Mouse (Mus musculus) neural tube, embryonic 12.5 days (tissue): ENCODE data around the gene Cacna1c. TPM values are rescaled to one million over a fixed set of nuclear protein-coding genes. Genes with fewer than 3 reads are reported as not detected.

Experiments
- ATAC-seq: fragments of 200-750 bp; cut with Nextera tagmentation; 2 replicates; pipeline ENCODE4 v1.8.0; 2017; ENCODE audit warnings: low read depth, mild to moderate bottlenecking, moderate TSS enrichment, moderate library complexity; ENCODE audit not compliant: low FRiP score
- H3K27ac ChIP-seq: fragments of 300-500 bp; sonication (generic); 2 replicates; pipeline ENCODE4 v1.5.1; 2016
- H3K27me3 ChIP-seq: fragments of 300-500 bp; sonication (generic); replicated peaks from 2 replicates; pipeline ENCODE4 v1.6.1; 2016; ENCODE audit warnings: mild to moderate bottlenecking
- H3K36me3 ChIP-seq: fragments of 300-500 bp; sonication (generic); 2 replicates; pipeline ENCODE4 v1.6.1; 2016; ENCODE audit warnings: mild to moderate bottlenecking
- H3K4me1 ChIP-seq: fragments of 300-500 bp; sonication (generic); 2 replicates; pipeline ENCODE4 v1.6.1; 2016
- H3K4me2 ChIP-seq: fragments of 300-500 bp; sonication (generic); replicated peaks from 2 replicates; pipeline ENCODE4 v1.6.1; 2016; ENCODE audit warnings: mild to moderate bottlenecking
- H3K4me3 ChIP-seq: fragments of 300-500 bp; sonication (generic); 2 replicates; pipeline ENCODE4 v1.5.1; 2016
- H3K9ac ChIP-seq: fragments of 300-500 bp; sonication (generic); 2 replicates; pipeline ENCODE4 v1.6.1; 2016; ENCODE audit warnings: mild to moderate bottlenecking
- H3K9me3 ChIP-seq: fragments of 300-500 bp; sonication (generic); 2 replicates; pipeline ENCODE4 v1.6.1; 2016; ENCODE audit warnings: mild to moderate bottlenecking
- whole genome bisulfite sequencing: fragments of 180-500 bp; shearing (Covaris S2); methylation state at CpG from one replicate; pipeline ENCODE4 v1.1.7; 2016; 5-methylcytosine and 5-hydroxymethylcytosine counted together
- polyA plus RNA-seq: library from polyadenylated mRNA; unstranded; fragments of >200 nt; fragmentation: Nextera tagmentation; extraction: Ambion mirVana; gene quantifications from 2 replicates; pipeline ENCODE4 v1.2.1, GENCODE M21; 2016

Cacna1c gene
- polyA plus RNA-seq, 1 experiment from 2014 or later: 5.9 TPM

DNA sequence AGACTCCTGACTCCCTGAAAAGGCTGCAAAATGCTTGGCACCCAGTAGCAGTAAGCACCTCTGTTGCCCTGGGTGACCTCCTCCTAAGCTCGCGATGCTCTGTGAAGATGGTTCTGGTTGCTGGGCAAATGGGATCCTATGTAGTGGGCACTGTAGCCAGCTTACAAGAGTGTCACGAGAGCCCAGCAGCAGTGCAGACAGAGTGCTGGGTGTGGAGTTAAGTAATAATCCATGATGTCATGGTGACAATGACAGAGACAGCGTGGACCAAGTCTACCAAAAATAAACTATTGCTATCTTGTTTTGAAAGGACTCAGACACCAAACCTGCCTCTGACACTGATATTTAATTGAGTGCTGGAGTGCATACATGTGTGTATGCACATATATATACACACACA lies 5.4 kb upstream of the Cacna1c start:
- Histone ChIP-seq H3K36me3 (peaks cover 21% of the 10 kb centered on the region; the same call in 1 of the 2 replicates), H3K27me3 (no peaks in the 10 kb centered on the region), H3K4me2 (no peak overlapping the region), H3K9me3 (no peaks in the 10 kb centered on the region), H3K27ac (no peak overlapping the region), H3K4me1 (peaks cover 14% of the 10 kb centered on the region), H3K9ac (no peak overlapping the region), H3K4me3 (no peak overlapping the region)
- no peak for ATAC-seq
- 94% methylated on average over 4 of the region's 4 CpGs for WGBS

DNA sequence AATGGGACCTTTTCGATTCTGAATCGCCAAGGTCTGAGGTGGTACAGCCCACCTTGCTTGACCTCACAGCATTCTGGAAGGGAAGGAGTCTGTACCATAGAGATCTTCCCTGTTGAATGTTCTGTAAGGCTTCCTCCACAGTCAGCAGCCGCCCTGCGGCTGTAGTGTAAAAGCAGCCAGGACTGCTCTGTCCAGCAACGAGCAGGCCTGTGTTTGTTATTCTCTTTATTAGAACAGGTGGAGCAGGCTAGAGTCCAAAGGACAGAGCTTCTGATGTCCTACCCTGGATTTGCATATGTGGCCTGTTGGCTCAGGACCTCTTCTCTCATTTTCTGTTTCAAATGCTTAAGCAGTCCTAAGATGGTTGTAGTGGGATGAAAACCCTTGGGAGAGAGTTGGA lies 4.1 kb upstream of the Cacna1c start:
- H3K4me2 ChIP-seq: no peak overlapping the region
- H3K4me3 ChIP-seq: no peak overlapping the region
- H3K27ac ChIP-seq: no peak overlapping the region
- no peak overlapping the region for H3K9ac ChIP-seq
- no peaks in the 10 kb centered on the region for H3K9me3 ChIP-seq
- no peak for ATAC-seq
- no peaks in the 10 kb centered on the region for H3K27me3 ChIP-seq
- H3K36me3 ChIP-seq: peaks cover 25% of the 10 kb centered on the region; the same call in 1 of the 2 replicates
- H3K4me1 ChIP-seq: peaks cover 14% of the 10 kb centered on the region
- WGBS: 85% methylated on average over 5 of the region's 5 CpGs

DNA sequence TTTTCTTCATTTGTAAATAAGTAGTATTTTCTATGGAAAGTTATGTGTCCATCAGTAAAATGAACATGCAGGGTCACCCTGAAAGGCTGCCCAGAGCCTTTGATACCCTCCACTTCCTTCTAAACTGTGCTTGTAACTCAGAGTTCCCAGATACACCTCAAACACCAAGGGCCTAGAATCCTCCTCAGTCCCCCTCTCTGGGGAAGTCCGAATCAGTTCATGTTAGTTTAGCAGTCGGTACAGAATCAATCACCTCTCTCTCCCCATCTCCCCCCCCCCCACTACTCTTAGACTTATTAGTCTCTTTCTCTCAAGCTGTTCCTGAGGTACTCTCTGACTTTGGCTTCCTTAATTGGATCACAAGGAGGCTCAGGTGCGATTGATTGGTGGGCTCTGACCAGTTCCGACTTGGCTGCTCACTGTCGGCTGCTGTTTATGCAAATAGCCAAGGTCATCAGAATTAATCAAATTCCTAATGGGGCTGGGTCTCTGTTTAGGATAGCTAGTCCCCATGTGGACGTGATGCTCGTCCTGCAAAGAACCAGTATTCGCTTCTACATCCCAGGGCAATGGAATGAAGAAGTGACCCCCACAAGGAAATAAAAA lies 3.2 kb upstream of the Cacna1c start:
- H3K4me3 ChIP-seq: no peak overlapping the region
- H3K9me3 ChIP-seq: no peaks in the 10 kb centered on the region
- no peak overlapping the region for H3K27ac ChIP-seq
- peaks cover 11% of the 10 kb centered on the region for H3K4me1 ChIP-seq
- 0 out of 2 replicates have a peak overlapping the region, but pooled peaks have one; percentile 0 for H3K4me2 ChIP-seq
- ATAC-seq: peak; percentile 33; the same call in 1 of the 2 replicates
- peaks cover 26% of the 10 kb centered on the region; the same call in 1 of the 2 replicates for H3K36me3 ChIP-seq
- no peaks in the 10 kb centered on the region for H3K27me3 ChIP-seq
- WGBS: 23% methylated on average over 8 of the region's 8 CpGs
- no peak overlapping the region for H3K9ac ChIP-seq

DNA sequence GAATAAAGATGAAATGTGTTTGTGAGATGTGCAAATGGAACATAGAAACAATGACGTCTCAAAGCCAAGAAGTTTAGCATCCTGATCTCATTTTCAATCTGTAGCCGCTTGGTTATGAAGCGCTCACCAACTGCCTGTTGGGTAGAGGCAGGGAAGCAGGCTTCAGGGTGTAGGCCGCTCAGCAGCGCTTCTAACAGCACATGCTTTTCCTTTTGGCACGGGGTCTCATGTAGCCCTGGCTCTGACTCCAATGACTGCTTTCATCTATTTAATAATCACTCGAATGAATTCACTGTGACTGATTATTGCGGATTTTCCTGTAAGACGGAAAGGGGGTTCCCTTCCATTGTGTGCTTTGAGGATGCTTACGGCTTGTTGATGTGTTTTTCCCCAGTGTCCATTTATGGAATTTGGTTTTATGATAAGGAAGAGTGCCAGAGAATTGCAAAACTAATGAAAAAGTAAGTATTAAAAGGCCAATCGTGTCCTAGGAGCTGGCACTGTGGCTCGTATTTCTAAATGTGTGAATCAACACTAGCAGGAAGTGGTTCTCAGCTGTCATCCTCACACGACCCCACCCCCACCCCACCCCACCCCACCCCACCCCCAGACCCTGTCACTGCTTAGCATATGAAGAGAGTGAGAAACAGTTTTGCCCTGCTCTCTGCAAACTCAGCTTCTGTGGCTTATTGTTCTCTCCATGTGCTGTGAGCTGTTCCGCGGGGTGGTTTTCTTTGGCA lies 2.5 kb upstream of the Cacna1c start:
- WGBS: 47% methylated on average over 15 of the region's 15 CpGs
- H3K4me2 ChIP-seq: 0 out of 2 replicates have a peak overlapping the region, but pooled peaks have one; percentile 0
- no peak overlapping the region for H3K27ac ChIP-seq
- peaks cover 11% of the 10 kb centered on the region for H3K4me1 ChIP-seq
- H3K9me3 ChIP-seq: no peaks in the 10 kb centered on the region
- peak; percentile 75; the same call in 1 of the 2 replicates for ATAC-seq
- peaks cover 30% of the 10 kb centered on the region; the same call in 1 of the 2 replicates for H3K36me3 ChIP-seq
- H3K9ac ChIP-seq: no peak overlapping the region
- no peaks in the 10 kb centered on the region for H3K27me3 ChIP-seq
- no peak overlapping the region for H3K4me3 ChIP-seq

DNA sequence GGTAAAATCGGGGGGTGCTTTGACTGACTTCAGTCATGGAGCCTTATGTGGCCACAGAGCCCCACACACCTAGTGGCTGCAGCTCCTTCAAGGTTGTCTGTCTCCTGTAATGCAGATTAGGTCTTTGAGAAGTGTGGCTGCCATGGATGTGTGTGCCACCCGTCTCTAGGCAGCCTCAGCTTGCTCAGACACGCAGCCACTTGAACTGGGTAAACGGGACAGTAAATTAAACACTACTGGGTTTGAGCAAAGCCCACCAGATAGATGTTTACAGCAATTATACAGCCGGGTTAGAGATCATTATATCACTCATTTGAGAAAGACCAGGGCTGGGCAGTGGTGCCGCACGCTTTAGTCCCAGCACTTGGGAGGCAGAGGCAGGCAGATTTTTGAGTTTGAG lies 1.6 kb downstream of the Cacna1c start:
- ATAC-seq: no peak
- Histone ChIP-seq H3K36me3 (peaks cover 40% of the 10 kb centered on the region), H3K9ac (no peak overlapping the region), H3K27ac (no peak overlapping the region), H3K27me3 (no peaks in the 10 kb centered on the region), H3K4me1 (peaks cover 11% of the 10 kb centered on the region), H3K4me2 (no peak overlapping the region), H3K4me3 (no peak overlapping the region), H3K9me3 (no peaks in the 10 kb centered on the region)
- WGBS: 90% methylated on average over 7 of the region's 7 CpGs

DNA sequence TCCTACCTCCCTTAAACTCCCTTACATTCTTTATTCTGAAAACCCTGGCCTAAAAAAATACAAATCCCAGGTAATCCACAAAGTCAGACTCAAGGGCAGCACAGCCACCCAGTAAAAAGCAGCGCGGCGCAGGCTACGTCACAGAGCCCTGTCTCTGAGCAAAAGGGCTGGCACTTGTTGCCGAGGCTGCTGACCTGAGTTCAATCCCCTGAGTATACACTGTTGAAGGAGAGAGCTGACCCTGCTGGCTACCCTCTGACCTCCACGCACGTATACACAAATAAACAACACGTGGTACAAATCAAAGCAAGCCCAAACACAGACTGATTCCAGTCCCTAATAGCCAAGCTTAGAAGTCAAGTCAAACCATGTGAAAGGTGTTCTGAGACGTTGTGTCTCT lies 2.1 kb downstream of the Cacna1c start:
- Histone ChIP-seq H3K9me3 (no peaks in the 10 kb centered on the region), H3K36me3 (peaks cover 44% of the 10 kb centered on the region), H3K4me1 (peaks cover 10% of the 10 kb centered on the region), H3K27ac (no peak overlapping the region), H3K4me2 (no peak overlapping the region), H3K4me3 (no peak overlapping the region), H3K9ac (no peak overlapping the region), H3K27me3 (no peaks in the 10 kb centered on the region)
- no peak for ATAC-seq
- 87% methylated on average over 9 of the region's 9 CpGs for WGBS

DNA sequence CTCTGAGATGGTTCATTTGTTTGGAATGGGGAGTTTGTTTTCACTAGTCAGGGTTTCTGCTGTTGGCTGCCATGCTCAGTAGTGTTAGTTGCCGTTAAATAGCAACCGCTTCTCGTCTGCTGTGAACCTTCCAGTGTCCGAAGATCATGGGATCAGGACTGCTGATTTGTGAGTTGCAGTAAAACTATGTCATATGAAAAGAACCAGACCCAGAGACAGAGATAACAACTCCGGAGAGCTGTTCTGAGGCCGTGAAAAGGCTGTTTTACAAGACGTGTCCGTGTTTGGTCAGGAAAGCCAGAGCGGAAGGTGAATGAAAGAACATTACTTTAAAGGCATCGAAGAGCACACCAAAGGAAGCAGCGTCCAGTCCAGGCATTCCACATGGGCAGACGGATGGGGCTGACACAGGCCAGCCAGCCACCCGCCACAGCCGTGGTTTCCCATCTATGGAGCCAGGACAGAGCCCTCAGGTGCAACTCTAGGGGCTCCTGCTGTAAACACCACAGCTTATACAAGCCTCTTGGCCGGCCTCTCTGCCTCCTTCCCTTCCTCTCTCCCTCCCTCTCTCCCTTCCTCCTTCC lies 2.6 kb downstream of the Cacna1c start:
- Histone ChIP-seq H3K4me3 (no peak overlapping the region), H3K4me2 (no peak overlapping the region), H3K9ac (no peak overlapping the region), H3K4me1 (peaks cover 5% of the 10 kb centered on the region; the same call in 1 of the 2 replicates), H3K27me3 (no peaks in the 10 kb centered on the region), H3K27ac (no peak overlapping the region), H3K9me3 (no peaks in the 10 kb centered on the region), H3K36me3 (peaks cover 45% of the 10 kb centered on the region)
- WGBS: 91% methylated on average over 15 of the region's 15 CpGs
- ATAC-seq: no peak

DNA sequence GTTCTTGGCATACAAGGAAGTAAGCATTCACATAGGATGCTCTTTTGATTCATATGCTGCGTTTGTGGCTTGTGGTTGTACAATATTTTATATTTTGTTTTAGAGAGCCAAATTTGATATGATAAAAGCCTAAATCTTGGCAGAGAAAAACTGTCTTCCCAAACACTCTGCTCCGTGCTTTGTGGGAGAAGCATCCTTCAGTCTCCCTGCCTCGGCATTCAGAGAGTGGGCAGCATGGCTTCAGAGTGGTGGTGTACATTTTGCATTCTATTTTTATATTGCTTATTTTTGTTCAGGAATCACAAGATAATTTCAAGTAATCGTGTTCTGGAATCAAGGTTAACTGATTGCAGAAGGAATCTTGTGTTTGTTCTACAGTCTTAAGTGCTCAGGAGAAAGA lies 4.7 kb downstream of the Cacna1c start:
- Histone ChIP-seq H3K27ac (no peak overlapping the region), H3K36me3 (peaks cover 47% of the 10 kb centered on the region), H3K9me3 (no peaks in the 10 kb centered on the region), H3K4me3 (no peak overlapping the region), H3K9ac (no peak overlapping the region), H3K27me3 (no peaks in the 10 kb centered on the region), H3K4me1 (no peaks in the 10 kb centered on the region), H3K4me2 (no peak overlapping the region)
- 96% methylated on average over 4 of the region's 4 CpGs for WGBS
- ATAC-seq: no peak

DNA sequence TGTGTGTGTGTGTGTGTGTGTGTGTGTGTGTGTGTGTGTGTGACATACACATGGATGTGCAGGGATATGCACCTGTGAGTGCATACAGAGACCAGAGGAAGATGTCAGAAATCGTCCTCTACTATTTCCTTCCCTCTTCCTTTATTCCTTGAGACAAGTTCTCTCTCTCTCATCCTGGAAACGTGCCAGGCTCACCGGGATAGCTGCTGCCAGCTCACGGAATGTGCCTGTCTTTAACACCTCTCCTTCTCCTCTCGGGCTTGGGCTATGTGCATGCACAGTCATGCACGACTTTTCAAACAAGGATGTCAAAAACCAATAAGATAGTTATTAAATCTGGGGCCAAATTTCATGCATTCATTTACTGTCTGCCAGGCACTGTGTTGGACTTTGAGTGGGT lies 8.6 kb downstream of the Cacna1c start:
- ATAC-seq: no peak
- H3K4me3 ChIP-seq: no peak overlapping the region
- no peaks in the 10 kb centered on the region for H3K27me3 ChIP-seq
- no peaks in the 10 kb centered on the region for H3K4me1 ChIP-seq
- no peak overlapping the region for H3K4me2 ChIP-seq
- WGBS: 78% methylated on average over 6 of the region's 6 CpGs
- H3K36me3 ChIP-seq: peaks cover 43% of the 10 kb centered on the region
- H3K9ac ChIP-seq: no peak overlapping the region
- no peak overlapping the region for H3K27ac ChIP-seq
- no peaks in the 10 kb centered on the region for H3K9me3 ChIP-seq

DNA sequence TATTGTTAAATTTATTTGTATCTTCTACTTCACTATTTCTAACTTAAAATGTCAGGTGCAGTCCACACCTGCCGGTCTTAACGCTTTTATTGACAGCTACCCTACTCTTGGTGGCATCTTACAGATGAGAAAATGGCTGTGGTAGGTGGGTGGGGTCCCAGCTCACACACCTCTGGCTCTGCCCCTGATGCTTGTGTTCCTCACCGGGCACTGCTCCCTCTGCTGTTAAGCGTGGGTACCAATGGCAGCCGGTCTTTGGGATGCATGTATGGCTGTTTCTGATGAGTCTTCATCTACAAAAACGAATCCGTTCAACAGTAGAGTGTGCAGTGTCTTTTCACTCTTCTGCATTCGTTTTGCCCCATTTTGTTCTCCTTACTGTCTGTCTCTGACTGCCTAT lies 9.6 kb downstream of the Cacna1c start:
- WGBS: 62% methylated on average over 8 of the region's 8 CpGs
- ATAC-seq: no peak
- Histone ChIP-seq H3K9ac (no peak overlapping the region), H3K9me3 (no peaks in the 10 kb centered on the region), H3K36me3 (peaks cover 35% of the 10 kb centered on the region), H3K4me2 (no peak overlapping the region), H3K4me1 (no peaks in the 10 kb centered on the region), H3K4me3 (no peak overlapping the region), H3K27ac (no peak overlapping the region), H3K27me3 (no peaks in the 10 kb centered on the region)

DNA sequence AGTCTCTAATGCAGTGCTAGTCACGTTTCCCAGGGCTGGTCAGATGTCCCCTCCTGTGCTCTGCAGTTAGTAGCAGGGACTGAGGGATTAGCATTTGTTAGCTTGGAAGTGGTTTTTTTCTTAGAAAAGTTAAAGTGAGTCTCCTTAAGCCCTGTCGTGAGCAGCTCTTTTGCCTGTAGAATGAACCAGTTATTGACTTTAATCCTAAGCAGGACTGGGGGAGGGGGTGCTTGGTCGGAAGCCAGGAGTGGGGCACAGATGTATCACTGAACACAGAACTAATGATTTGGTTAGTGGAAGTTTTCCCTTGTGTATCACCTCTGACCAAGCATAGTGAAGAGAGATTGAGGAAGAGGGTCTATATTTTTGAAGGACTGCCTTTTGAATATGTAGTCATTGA lies 12.4 kb downstream of the Cacna1c start:
- no peak overlapping the region for H3K4me2 ChIP-seq
- H3K9me3 ChIP-seq: no peaks in the 10 kb centered on the region
- H3K4me1 ChIP-seq: no peaks in the 10 kb centered on the region
- no peak overlapping the region for H3K27ac ChIP-seq
- no peak overlapping the region for H3K4me3 ChIP-seq
- peaks cover 19% of the 10 kb centered on the region for H3K36me3 ChIP-seq
- no peak overlapping the region for H3K9ac ChIP-seq
- WGBS: 83% methylated on average over 3 of the region's 3 CpGs
- H3K27me3 ChIP-seq: no peaks in the 10 kb centered on the region
- no peak for ATAC-seq

DNA sequence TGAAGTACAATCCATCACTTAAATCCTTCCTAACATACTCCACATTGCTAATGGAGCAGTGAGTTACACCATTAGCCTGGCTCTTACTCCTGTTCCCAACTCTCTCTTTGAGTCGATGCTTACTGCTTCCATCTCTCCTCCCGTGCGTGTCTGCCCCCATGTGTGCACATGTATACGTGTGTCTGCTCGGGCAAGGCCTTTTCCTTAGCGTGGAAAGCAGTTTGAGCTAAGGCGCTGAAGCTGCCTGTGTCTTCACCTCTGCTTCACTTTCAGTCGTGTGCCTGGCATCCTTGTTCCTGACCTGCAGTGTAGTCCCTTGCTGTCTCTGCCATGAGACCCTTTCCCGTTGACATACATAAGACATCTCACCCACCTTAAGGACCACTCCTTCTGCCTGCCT lies 14.0 kb downstream of the Cacna1c start:
- H3K4me3 ChIP-seq: no peak overlapping the region

More for the DNA sequence above, 14.0 kb downstream of the Cacna1c start:
- no peak overlapping the region for H3K4me2 ChIP-seq
- no peak overlapping the region for H3K9ac ChIP-seq
- no peaks in the 10 kb centered on the region for H3K27me3 ChIP-seq
- no peak for ATAC-seq
- H3K9me3 ChIP-seq: no peaks in the 10 kb centered on the region
- WGBS: 90% methylated on average over 9 of the region's 9 CpGs
- peaks cover 16% of the 10 kb centered on the region for H3K36me3 ChIP-seq
- peaks cover 4% of the 10 kb centered on the region; the same call in 1 of the 2 replicates for H3K4me1 ChIP-seq
- no peak overlapping the region for H3K27ac ChIP-seq
